Mouse (Mus musculus) gastrocnemius, postnatal 10 days (tissue): ENCODE data around the gene Me3. TPM values are rescaled to one million over a fixed set of nuclear protein-coding genes. Genes with fewer than 3 reads are reported as not detected.

Experiments used
- DNase-seq: peaks from one replicate; pipeline ENCODE4 v3.0.0; 2021; ENCODE audit warnings: mixed read lengths
- total RNA-seq, 2 experiments: library from RNA; stranded (reverse); gene quantifications; 2 replicates each; pipeline ENCODE4 v1.2.3; 2021

Me3 gene
- total RNA-seq, 2 experiments from 2014 or later = 79.9 to 88.9 TPM

DNA sequence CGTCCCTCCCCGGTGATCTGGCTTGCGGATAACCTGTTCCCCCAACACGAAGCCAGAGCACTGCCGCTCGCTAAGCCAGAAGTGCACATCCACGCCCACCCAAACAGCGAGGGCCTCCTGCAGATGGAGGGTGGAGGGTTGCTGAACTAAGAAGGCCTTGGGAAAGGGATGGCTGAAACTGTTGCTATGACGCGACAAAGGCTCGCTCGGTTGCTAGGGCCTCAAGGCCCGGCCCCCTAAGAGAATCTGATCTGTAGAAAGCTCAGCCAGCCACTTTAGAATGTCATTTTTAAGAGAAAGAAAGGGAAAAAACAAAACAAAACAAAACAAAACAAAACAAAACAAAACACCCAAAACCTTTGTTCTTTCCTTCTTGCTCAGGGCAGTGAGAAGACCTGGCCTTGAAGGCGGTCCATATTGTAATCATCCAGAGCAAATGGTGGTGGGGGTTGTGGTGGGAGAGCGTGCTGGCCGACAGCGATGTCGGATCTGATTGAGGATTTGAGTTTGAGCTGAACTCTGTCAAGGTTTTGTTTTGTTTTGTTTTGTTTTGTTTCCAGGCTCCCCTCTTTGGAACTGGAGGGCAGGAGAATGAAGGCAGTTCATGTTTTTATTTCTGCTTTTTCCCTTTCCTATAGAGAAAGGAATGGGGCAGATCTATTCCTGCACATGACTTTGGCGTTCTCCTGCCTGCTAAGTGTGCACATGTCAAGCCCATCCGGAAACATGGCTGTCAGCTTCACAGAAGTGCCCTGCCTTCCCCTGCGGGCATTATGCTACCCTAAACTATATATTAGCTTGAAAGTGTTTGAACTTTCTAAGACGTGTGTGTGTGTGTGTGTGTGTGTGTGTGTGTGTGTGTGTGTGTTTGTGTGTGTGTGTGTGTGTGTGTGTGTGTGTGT, 271.5 kb downstream of the Me3 start, which contains the start of gene Ccdc81:
Gene Ccdc81 (minus strand): TSS at position 188 of the 902 bp plus-strand sequence.
- no peak for DNase-seq

Other genes with a start within 250 kb of the Me3 start
- gene Tmem135, start 228.2 kb upstream of the Me3 start, total RNA-seq = 10 to 100 TPM; 20.4 to 24.6 TPM
- gene Fzd4, start 228.0 kb upstream of the Me3 start, total RNA-seq = 10 to 100 TPM; 36.5 to 37.7 TPM
- 10 to 100 TPM; 39.2 to 39.5 TPM for gene Prss23, start 105.2 kb upstream of the Me3 start, total RNA-seq